Mouse (Mus musculus): ENCODE data around the gene Eif2b2.

DNA sequence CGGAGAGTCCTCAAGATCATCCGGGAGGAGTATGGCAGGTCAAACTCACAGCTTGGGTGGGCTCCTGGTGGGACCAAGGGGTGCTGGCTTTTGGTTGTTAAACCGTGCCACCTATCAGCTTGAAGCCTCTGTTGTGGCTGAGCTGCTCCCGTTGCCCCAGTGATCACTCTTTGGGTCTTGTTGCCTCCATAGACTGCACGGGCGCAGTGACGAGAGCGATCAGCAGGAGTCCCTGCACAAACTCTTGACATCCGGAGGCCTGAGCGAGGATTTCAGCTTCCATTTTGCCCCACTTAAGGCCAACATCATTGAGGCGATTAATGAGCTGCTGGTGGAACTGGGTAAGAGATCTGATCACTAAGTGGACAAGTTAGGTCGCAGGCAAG is 617 bp downstream of the Eif2b2 start:
- TF ChIP-seq CTCF (IDR thresholded peaks at IDR 0.05; ENCODE audit: low read depth, low read length): no peak
- no peak for TF ChIP-seq POLR2A (IDR thresholded peaks at IDR 0.05; ENCODE audit: insufficient read depth, low read length)
- no peak for TF ChIP-seq EP300 (IDR thresholded peaks at IDR 0.05; ENCODE audit: insufficient read depth, low read depth, low read length)

Data from ES-Bruce4 (cell line).